Mouse (Mus musculus) embryonic facial prominence, embryonic 13.5 days (tissue): ENCODE data around the gene Timeless. TPM values are rescaled to one million over a fixed set of nuclear protein-coding genes. Genes with fewer than 3 reads are reported as not detected.
"Not testable (repeated sequence)": the region's sequence is repeated elsewhere in the genome, so short reads cannot be mapped to it uniquely, and the experiment has no call there.

ENCODE experiments used
- ATAC-seq: fragments of 200-750 bp; cut with Nextera tagmentation; 2 replicates; pipeline ENCODE4 v1.8.0; 2017; ENCODE audit warnings: low read depth; ENCODE audit not compliant: insufficient number of reproducible peaks, insufficient read depth, low FRiP score, low TSS enrichment
- H3K27ac ChIP-seq: fragments of 300-500 bp; sonication (generic); 2 replicates; pipeline ENCODE4 v1.5.1; 2015; ENCODE audit warnings: moderate library complexity, mild to moderate bottlenecking, inconsistent platforms
- H3K27me3 ChIP-seq: fragments of 300-500 bp; sonication (generic); 2 replicates; pipeline ENCODE4 v1.6.1; 2015; ENCODE audit warnings: mild to moderate bottlenecking, inconsistent platforms
- H3K36me3 ChIP-seq: fragments of 300-500 bp; sonication (generic); 2 replicates; pipeline ENCODE4 v1.6.1; 2015; ENCODE audit warnings: mild to moderate bottlenecking, inconsistent platforms
- H3K4me1 ChIP-seq: fragments of 300-500 bp; sonication (generic); 2 replicates; pipeline ENCODE4 v1.6.1; 2015; ENCODE audit warnings: inconsistent platforms
- H3K4me2 ChIP-seq: fragments of 300-500 bp; sonication (generic); 2 replicates; pipeline ENCODE4 v1.6.1; 2015; ENCODE audit warnings: moderate library complexity, mild to moderate bottlenecking, inconsistent platforms
- H3K4me3 ChIP-seq: fragments of 300-500 bp; sonication (generic); 2 replicates; pipeline ENCODE4 v1.5.1; 2015; ENCODE audit warnings: mild to moderate bottlenecking, inconsistent platforms
- H3K9ac ChIP-seq: fragments of 300-500 bp; sonication (generic); 2 replicates; pipeline ENCODE4 v1.6.1; 2015; ENCODE audit warnings: mild to moderate bottlenecking, inconsistent platforms
- H3K9me3 ChIP-seq: fragments of 300-500 bp; sonication (generic); 2 replicates; pipeline ENCODE4 v1.6.1; 2016; ENCODE audit warnings: inconsistent platforms
- WGBS: fragments of 180-500 bp; shearing (Covaris S2); methylation state at CpG from one replicate; pipeline ENCODE4 v1.1.7; 2015; ENCODE audit warnings: mixed read lengths; 5-methylcytosine and 5-hydroxymethylcytosine counted together
- polyA plus RNA-seq: library from polyadenylated mRNA; unstranded; fragments of >200 nt; fragmentation: Nextera tagmentation; extraction: Ambion mirVana; gene quantifications from 2 replicates; pipeline ENCODE4 v1.2.1, GENCODE M21; 2015

Gene Timeless
- polyA plus RNA-seq, 1 experiment from 2014 or later: 79.4 TPM

DNA sequence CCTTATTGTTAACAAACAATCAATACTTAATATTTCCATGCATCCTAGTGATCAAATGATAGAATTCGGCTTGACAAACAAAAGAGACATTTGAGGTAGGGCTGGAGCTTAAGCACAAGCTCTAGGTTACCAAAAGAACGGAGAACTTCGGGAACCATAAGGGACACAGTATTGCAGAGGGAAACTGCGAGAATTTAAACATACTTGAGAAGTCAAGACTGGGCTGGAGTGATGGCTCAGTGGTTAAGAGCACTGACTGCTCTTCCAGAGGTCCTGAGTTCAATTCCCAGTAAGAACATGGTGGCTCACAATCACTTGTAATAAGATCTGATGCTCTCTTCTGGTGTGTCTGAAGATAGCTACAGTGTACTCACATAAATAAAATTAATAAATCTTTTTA, 17.8 kb upstream of the Timeless start:
- not testable (repeated sequence) for H3K9ac ChIP-seq, H3K4me2 ChIP-seq, H3K36me3 ChIP-seq, H3K27ac ChIP-seq, ATAC-seq, H3K4me3 ChIP-seq, H3K9me3 ChIP-seq, H3K27me3 ChIP-seq
- WGBS: 91% methylated on average over 4 of the region's 4 CpGs
- H3K4me1 ChIP-seq: peaks cover 13% of the 10 kb centered on the region

GRCm38 (mm10) chr10:128214981-128215380, 16.9 kb upstream of the Timeless start:
- no peak overlapping the region for H3K4me2 ChIP-seq
- H3K9me3 ChIP-seq: no peaks in the 10 kb centered on the region
- H3K4me1 ChIP-seq: peaks cover 12% of the 10 kb centered on the region
- no peak for ATAC-seq
- no peaks in the 10 kb centered on the region for H3K36me3 ChIP-seq
- H3K4me3 ChIP-seq: no peak overlapping the region
- H3K27me3 ChIP-seq: peaks cover 6% of the 10 kb centered on the region; the same call in 1 of the 2 replicates
- H3K27ac ChIP-seq: no peak overlapping the region
- no peak overlapping the region for H3K9ac ChIP-seq
- 81% methylated on average over 5 of the region's 5 CpGs for WGBS

DNA sequence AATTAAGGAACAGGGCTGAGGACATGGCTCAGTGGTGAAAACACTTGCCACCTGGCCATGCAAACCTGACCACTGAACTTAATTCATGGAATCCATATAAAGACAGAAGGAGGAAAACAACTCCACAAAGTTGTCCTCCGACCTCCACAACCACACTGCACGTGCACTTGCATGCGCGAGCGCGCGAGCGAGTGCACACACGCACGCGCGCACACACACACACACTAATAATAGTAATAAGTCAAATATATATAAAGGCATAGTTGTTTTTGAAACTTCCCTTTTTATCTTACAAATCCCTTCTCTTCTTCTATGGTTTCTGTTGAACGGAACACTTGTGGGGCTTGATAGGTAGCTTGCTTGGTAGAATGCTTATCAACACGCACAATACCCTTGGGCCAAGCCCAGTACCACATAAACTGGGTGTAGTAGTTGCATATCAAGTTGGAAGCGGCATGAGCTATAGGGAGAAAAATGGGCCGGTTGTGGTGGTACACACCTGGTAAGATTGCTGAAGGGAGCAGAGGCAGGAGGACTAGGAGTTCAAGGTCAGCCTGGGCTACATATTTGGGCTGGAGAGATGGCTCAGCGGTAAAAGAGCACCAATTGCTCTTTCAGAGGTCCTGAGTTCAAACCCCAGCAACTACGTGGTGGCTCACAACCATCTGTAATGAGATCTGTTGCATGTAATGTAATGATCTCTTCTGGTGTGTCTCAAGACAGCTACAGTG, 13.3 kb upstream of the Timeless start:
- no peak overlapping the region for H3K4me3 ChIP-seq
- no peaks in the 10 kb centered on the region for H3K36me3 ChIP-seq
- peaks cover 6% of the 10 kb centered on the region; the same call in 1 of the 2 replicates for H3K27me3 ChIP-seq
- no peak overlapping the region for H3K4me2 ChIP-seq
- no peak overlapping the region for H3K9ac ChIP-seq
- no peaks in the 10 kb centered on the region for H3K4me1 ChIP-seq
- no peak for ATAC-seq
- H3K9me3 ChIP-seq: no peaks in the 10 kb centered on the region
- WGBS: 94% methylated on average over 18 of the region's 18 CpGs
- H3K27ac ChIP-seq: no peak overlapping the region

- H3K27ac ChIP-seq: no peak overlapping the region
- no peaks in the 10 kb centered on the region for H3K36me3 ChIP-seq
- H3K27me3 ChIP-seq: no peaks in the 10 kb centered on the region
- no peak overlapping the region for H3K9ac ChIP-seq
- no peaks in the 10 kb centered on the region for H3K9me3 ChIP-seq
- 49% methylated on average over 16 of the region's 16 CpGs for whole genome bisulfite sequencing
- no peak overlapping the region for H3K4me3 ChIP-seq
- ATAC-seq: no peak
- no peak overlapping the region for H3K4me2 ChIP-seq
- H3K4me1 ChIP-seq: peaks cover 20% of the 10 kb centered on the region
These were observed 10.2 kb upstream of the Timeless start for GRCm38 (mm10) chr10:128221533-128222286.

DNA sequence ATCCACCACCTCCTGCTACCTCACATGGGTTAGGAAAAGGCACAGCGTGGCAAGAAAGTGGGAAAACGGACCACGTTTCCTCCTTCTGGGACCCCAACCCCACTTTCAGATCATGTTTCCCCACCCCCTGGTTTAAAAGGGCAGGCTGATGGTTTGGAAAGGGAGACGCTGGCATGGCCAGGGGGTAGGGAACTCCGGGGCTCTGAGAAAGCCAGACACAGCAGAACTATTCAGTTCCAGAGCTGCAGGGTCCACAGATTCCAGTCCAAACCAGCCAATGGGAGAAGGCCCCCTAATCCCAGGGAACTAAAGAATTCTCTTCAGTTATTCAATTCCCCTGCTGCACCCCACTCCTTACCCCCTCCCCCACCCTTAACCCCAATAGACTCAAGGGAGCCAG, 6.8 kb upstream of the Timeless start:
- Histone ChIP-seq H3K9me3 (no peaks in the 10 kb centered on the region), H3K27me3 (no peaks in the 10 kb centered on the region), H3K36me3 (no peaks in the 10 kb centered on the region), H3K4me1 (peaks cover 25% of the 10 kb centered on the region), H3K4me2 (no peak overlapping the region), H3K9ac (0 out of 2 replicates have a peak overlapping the region, but pooled peaks have one; percentile 32), H3K27ac (peak overlapping the region; percentile 74), H3K4me3 (no peak overlapping the region)
- ATAC-seq: no peak; the same call in 1 of the 2 replicates
- WGBS: 10% methylated on average over 5 of the region's 5 CpGs

DNA sequence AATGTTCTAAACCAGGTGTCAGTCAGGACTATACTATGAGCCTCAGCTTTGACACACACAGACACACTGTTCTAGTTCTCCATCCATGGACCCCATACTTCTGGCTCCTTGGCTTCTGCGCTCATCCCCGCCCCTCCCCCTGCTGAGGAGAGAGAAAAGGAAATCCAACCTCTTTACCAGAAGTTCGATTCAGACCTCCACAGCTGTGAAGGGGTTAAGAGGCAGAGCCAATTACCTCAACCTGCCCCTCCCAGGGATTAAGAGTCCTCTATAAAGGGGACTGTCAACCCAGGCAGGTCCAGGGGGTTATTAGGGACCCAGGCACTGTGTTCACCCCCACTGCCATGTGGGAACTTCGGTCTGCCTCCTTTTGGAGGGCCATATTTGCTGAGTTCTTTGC, 6.3 kb upstream of the Timeless start, which contains the start of gene Mip:
Gene Mip, plus strand, starts transcription at position 301 of the 400 bp plus-strand sequence.
- ATAC-seq: no peak
- H3K27me3 ChIP-seq: no peaks in the 10 kb centered on the region
- no peak within 1 kb of the TSS for H3K4me3 ChIP-seq
- no peaks in the 10 kb centered on the region for H3K9me3 ChIP-seq
- H3K4me2 ChIP-seq: no peak within 1 kb of the TSS
- peak within 1 kb of the TSS; percentile 74 for H3K27ac ChIP-seq
- H3K36me3 ChIP-seq: no peaks in the 10 kb centered on the region
- H3K4me1 ChIP-seq: peaks cover 26% of the 10 kb centered on the region
- H3K9ac ChIP-seq: peak within 1 kb of the TSS; percentile 36; the same call in 1 of the 2 replicates
- 48% methylated on average over 4 of the region's 4 CpGs for WGBS

GRCm38 (mm10) chr10:128227592-128227991, 4.3 kb upstream of the Timeless start:
- ATAC-seq: no peak
- Histone ChIP-seq H3K27me3 (no peaks in the 10 kb centered on the region), H3K9me3 (no peaks in the 10 kb centered on the region), H3K9ac (no peak overlapping the region; the same call in 1 of the 2 replicates), H3K36me3 (no peaks in the 10 kb centered on the region), H3K4me1 (peaks cover 33% of the 10 kb centered on the region), H3K4me2 (no peak overlapping the region), H3K27ac (no peak overlapping the region), H3K4me3 (no peak overlapping the region)
- 76% methylated on average over 9 of the region's 9 CpGs for WGBS

- no peaks in the 10 kb centered on the region for H3K27me3 ChIP-seq
- ATAC-seq: no peak
These were observed 3.9 kb upstream of the Timeless start for GRCm38 (mm10) chr10:128228009-128228408.

GRCm38 (mm10) chr10:128230582-128230981, 1.3 kb upstream of the Timeless start:
- no peak for ATAC-seq
- Histone ChIP-seq H3K4me1 (peaks cover 30% of the 10 kb centered on the region), H3K36me3 (no peaks in the 10 kb centered on the region; the same call in 1 of the 2 replicates), H3K4me3 (no peak overlapping the region), H3K9ac (peak overlapping the region; percentile 89; the same call in 1 of the 2 replicates), H3K9me3 (no peaks in the 10 kb centered on the region), H3K4me2 (no peak overlapping the region), H3K27me3 (no peaks in the 10 kb centered on the region), H3K27ac (no peak overlapping the region)
- WGBS: 77% methylated on average over 12 of the region's 12 CpGs

More at GRCm38 (mm10) chr10:128228009-128228408, 3.9 kb upstream of the Timeless start:
- no peak overlapping the region for H3K4me2 ChIP-seq
- no peak overlapping the region for H3K27ac ChIP-seq
- peaks cover 36% of the 10 kb centered on the region for H3K4me1 ChIP-seq
- 91% methylated on average over 8 of the region's 8 CpGs for WGBS
- H3K9me3 ChIP-seq: no peaks in the 10 kb centered on the region
- H3K9ac ChIP-seq: no peak overlapping the region
- no peak overlapping the region for H3K4me3 ChIP-seq
- no peaks in the 10 kb centered on the region for H3K36me3 ChIP-seq

DNA sequence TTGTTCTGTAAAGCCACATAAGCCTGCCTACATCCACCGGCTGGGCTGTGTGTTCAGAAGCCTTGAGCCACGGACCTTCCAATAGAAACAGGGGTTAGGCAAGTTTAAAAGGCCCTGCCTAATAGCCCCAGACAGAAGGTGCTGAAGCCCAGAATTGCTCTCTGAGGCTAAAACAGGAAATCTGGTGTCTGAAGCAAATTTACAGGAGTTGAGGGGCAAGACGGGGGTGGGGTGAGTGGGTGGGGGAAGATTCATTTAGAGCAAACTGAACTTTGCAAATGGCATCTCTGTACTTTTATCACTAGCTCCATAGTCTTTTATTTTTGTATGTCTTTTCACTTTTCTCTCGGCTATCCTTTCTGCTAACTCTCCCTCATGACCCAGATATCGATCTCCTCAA, 719 bp upstream of the Timeless start:
- H3K4me2 ChIP-seq: peak overlapping the region; percentile 67
- no peak for ATAC-seq
- H3K4me1 ChIP-seq: peaks cover 31% of the 10 kb centered on the region
- H3K27ac ChIP-seq: peak overlapping the region; percentile 95
- 11% methylated on average over 5 of the region's 5 CpGs for WGBS
- H3K27me3 ChIP-seq: no peaks in the 10 kb centered on the region
- H3K9ac ChIP-seq: peak overlapping the region; percentile 89
- H3K4me3 ChIP-seq: peak overlapping the region; percentile 74
- H3K36me3 ChIP-seq: no peaks in the 10 kb centered on the region; the same call in 1 of the 2 replicates
- H3K9me3 ChIP-seq: no peaks in the 10 kb centered on the region

DNA sequence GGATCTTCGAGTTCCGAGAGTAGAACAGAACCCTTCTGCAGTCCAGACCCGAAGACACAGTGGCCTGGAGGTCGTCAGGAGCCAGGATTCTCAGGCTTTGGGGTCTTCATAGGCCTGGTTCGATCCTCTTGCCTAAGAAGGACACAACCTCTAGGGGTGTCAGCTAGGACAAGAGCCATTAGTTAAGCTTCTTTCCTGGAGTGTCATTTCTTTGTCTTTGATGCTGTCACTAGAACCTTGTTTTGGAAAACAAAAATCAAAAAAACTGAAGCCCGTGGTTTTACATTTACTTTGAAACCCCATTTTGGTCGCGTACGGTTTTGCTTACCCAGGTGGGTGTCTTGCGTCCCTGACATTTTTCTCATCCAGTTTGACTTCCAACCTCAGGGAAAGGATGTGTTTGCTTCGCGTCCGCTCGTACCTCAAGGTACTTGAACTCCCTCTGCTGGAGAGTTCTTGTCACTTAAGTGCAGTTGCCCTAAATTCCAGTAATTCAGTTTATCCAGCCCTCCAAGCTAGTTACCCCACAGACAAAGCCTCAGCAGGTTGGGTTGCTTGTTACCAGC, 638 bp downstream of the Timeless start:
- peak overlapping the region; percentile 95 for H3K27ac ChIP-seq
- H3K9me3 ChIP-seq: no peaks in the 10 kb centered on the region
- ATAC-seq: no peak
- no peaks in the 10 kb centered on the region; the same call in 1 of the 2 replicates for H3K36me3 ChIP-seq
- H3K4me1 ChIP-seq: peaks cover 32% of the 10 kb centered on the region
- H3K4me2 ChIP-seq: peak overlapping the region; percentile 67
- WGBS: under 1% methylated on average over 14 of the region's 14 CpGs
- peak overlapping the region; percentile 89 for H3K9ac ChIP-seq
- peak overlapping the region; percentile 74 for H3K4me3 ChIP-seq
- no peaks in the 10 kb centered on the region for H3K27me3 ChIP-seq
